Comparison of ENCODE assay signal across 8 mouse cellular contexts in the genomic region with DNA sequence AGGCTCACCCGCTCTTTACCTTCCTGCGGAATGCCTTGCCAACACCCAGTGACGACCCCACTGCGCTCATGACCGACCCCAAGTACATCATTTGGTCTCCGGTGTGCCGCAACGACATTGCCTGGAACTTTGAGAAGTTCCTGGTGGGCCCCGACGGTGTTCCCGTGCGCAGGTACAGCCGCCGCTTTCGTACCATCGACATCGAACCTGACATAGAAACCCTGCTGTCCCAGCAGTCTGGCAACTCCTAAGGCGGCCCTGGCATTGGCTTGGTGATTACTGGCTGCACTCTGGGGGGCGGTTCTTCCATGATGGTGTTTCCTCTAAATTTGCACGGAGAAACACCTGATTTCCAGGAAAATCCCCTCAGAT. TPM values are rescaled to one million over a fixed set of nuclear protein-coding genes. Genes with fewer than 3 reads are reported as not detected.
DNase-seq lines count a peak whose midpoint lies in the region; ATAC-seq lines count a peak whose summit lies in the region.

No protein-coding gene starts in this region.

- H3K27me3 ChIP-seq in heart, embryonic 13.5 days (replicated peaks) = no peaks in the 10 kb centered on the region
- H3K27me3 ChIP-seq in limb, embryonic 11.5 days (ENCODE audit: control insufficient read depth, insufficient read depth, low read length) = no peaks in the 10 kb centered on the region
- no peaks in the 10 kb centered on the region for H3K27me3 ChIP-seq in midbrain, embryonic 16.5 days (ENCODE audit: control insufficient read depth, insufficient read depth, low read depth, low read length)

- H3K36me3 ChIP-seq in heart, embryonic 13.5 days = peaks cover 28% of the 10 kb centered on the region
- H3K36me3 ChIP-seq in limb, embryonic 11.5 days (ENCODE audit: control insufficient read depth, insufficient read depth, low read length) = peaks cover 6% of the 10 kb centered on the region
- peaks cover 5% of the 10 kb centered on the region for H3K36me3 ChIP-seq in midbrain, embryonic 16.5 days (ENCODE audit: control insufficient read depth, insufficient read depth, low read length)

- peaks cover 37% of the 10 kb centered on the region for H3K4me1 ChIP-seq in heart, embryonic 13.5 days
- H3K4me1 ChIP-seq in limb, embryonic 11.5 days (ENCODE audit: control insufficient read depth, insufficient read depth, low read length) = no peaks in the 10 kb centered on the region
- H3K4me1 ChIP-seq in midbrain, embryonic 16.5 days (ENCODE audit: control insufficient read depth, insufficient read depth, low read length) = peaks cover 13% of the 10 kb centered on the region

- peak overlapping the region; percentile 87 for H3K4me3 ChIP-seq in heart, embryonic 13.5 days
- peak overlapping the region; percentile 74 for H3K4me3 ChIP-seq in limb, embryonic 11.5 days (ENCODE audit: low read depth, low read length)
- H3K4me3 ChIP-seq in midbrain, embryonic 16.5 days (ENCODE audit: low read depth, low read length) = peak overlapping the region; percentile 56

- H3K9me3 ChIP-seq in heart, embryonic 13.5 days = no peaks in the 10 kb centered on the region
- no peaks in the 10 kb centered on the region for H3K9me3 ChIP-seq in limb, embryonic 11.5 days (ENCODE audit: control insufficient read depth, low read length)
- no peaks in the 10 kb centered on the region for H3K9me3 ChIP-seq in midbrain, embryonic 16.5 days (replicated peaks; ENCODE audit: control insufficient read depth, low read length, poor library complexity, severe bottlenecking)

- H3K4me2 ChIP-seq in heart, embryonic 13.5 days = peak overlapping the region; percentile 87
- peak overlapping the region; percentile 74 for H3K4me2 ChIP-seq in limb, embryonic 11.5 days (ENCODE audit: low read depth, severe bottlenecking)
- H3K4me2 ChIP-seq in midbrain, embryonic 16.5 days (ENCODE audit: low read length) = peak overlapping the region; percentile 62

- peak overlapping the region; percentile 97 for H3K27ac ChIP-seq in heart, embryonic 13.5 days (replicated peaks)
- peak overlapping the region; percentile 93 for H3K27ac ChIP-seq in limb, embryonic 11.5 days (replicated peaks; ENCODE audit: low read depth, low read length)
- no peak overlapping the region for H3K27ac ChIP-seq in midbrain, embryonic 16.5 days (ENCODE audit: low read length)

- peak; percentile 13 to 18 for DNase-seq in thymus, postnatal 10 days (ENCODE audit: low spot score in 2 of 2)
- no peak for DNase-seq in thymus, adult 18-20 months
- peak; percentile 49 for DNase-seq in cerebellum, adult 9-11 months
- DNase-seq in limb, embryonic 11.5 days (ENCODE audit: low spot score) = peak; percentile 41
- DNase-seq in frontal cortex, postnatal 14 days (ENCODE audit: low spot score in 2 of 2) = no peak

- WGBS in heart, embryonic 13.5 days = 7% methylated on average over 20 of the region's 20 CpGs
- WGBS in limb, embryonic 11.5 days = 10% methylated on average over 20 of the region's 20 CpGs
- 20% methylated on average over 20 of the region's 20 CpGs for WGBS in midbrain, embryonic 16.5 days

- H3K9ac ChIP-seq in heart, embryonic 13.5 days = peak overlapping the region; percentile 97
- peak overlapping the region; percentile 95 for H3K9ac ChIP-seq in limb, embryonic 11.5 days (ENCODE audit: low read length)
- H3K9ac ChIP-seq in midbrain, embryonic 16.5 days (ENCODE audit: low read depth, low read length) = peak overlapping the region; percentile 76

- no peak for ATAC-seq in heart, embryonic 13.5 days (ENCODE audit: extremely low read depth, insufficient number of reproducible peaks, low FRiP score, low TSS enrichment)
- no peak for ATAC-seq in limb, embryonic 11.5 days (ENCODE audit: insufficient number of reproducible peaks, low FRiP score, low TSS enrichment, low read depth)
- ATAC-seq in midbrain, embryonic 16.5 days = no peak
- ATAC-seq in erythroid progenitor cell, adult 5-6 weeks (replicated peaks; ENCODE audit: low FRiP score, poor library complexity, severe bottlenecking) = no peak

RNA-seq across cellular contexts. Expression of a gene that starts 1.2 kb away (rescaled TPM):
- 825 and 854 TPM in 2 replicates for polyA plus RNA-seq in heart, embryonic 13.5 days (2015; fragmentation: Nextera tagmentation; extraction: Ambion mirVana)
- polyA plus RNA-seq in limb, embryonic 11.5 days (2014; fragmentation: Nextera tagmentation; extraction: Ambion mirVana) = 798 and 887 TPM in 2 replicates
- 434 and 456 TPM in 2 replicates for polyA plus RNA-seq in midbrain, embryonic 16.5 days (2015; fragmentation: Nextera tagmentation; extraction: Ambion mirVana)
- total RNA-seq in erythroid progenitor cell, adult 5-6 weeks (2015; ENCODE audit: low replicate concordance) = 4,218 and 4,387 TPM in 2 replicates
- total RNA-seq in erythroid progenitor cell, adult 5-6 weeks (2017; ENCODE audit: low replicate concordance) = 2,703 and 2,741 TPM in 2 replicates

RNA-seq across cellular contexts. Expression of a gene that starts 7.8 kb away (rescaled TPM):
- polyA plus RNA-seq in heart, embryonic 13.5 days (2015; fragmentation: Nextera tagmentation; extraction: Ambion mirVana) = 80.6 and 86.7 TPM in 2 replicates
- polyA plus RNA-seq in limb, embryonic 11.5 days (2014; fragmentation: Nextera tagmentation; extraction: Ambion mirVana) = 130 and 133 TPM in 2 replicates
- polyA plus RNA-seq in midbrain, embryonic 16.5 days (2015; fragmentation: Nextera tagmentation; extraction: Ambion mirVana) = 126 and 142 TPM in 2 replicates
- 162 and 251 TPM in 2 replicates for total RNA-seq in erythroid progenitor cell, adult 5-6 weeks (2015; ENCODE audit: low replicate concordance)
- 123 and 148 TPM in 2 replicates for total RNA-seq in erythroid progenitor cell, adult 5-6 weeks (2017; ENCODE audit: low replicate concordance)

RNA-seq across cellular contexts. Expression of a gene that starts 33.9 kb away (rescaled TPM):
- 31.2 and 32.6 TPM in 2 replicates for polyA plus RNA-seq in heart, embryonic 13.5 days (2015; fragmentation: Nextera tagmentation; extraction: Ambion mirVana)
- polyA plus RNA-seq in limb, embryonic 11.5 days (2014; fragmentation: Nextera tagmentation; extraction: Ambion mirVana) = 14.8 and 15.8 TPM in 2 replicates
- 47.9 and 49.2 TPM in 2 replicates for polyA plus RNA-seq in midbrain, embryonic 16.5 days (2015; fragmentation: Nextera tagmentation; extraction: Ambion mirVana)
- 5.9 and 11.5 TPM in 2 replicates for total RNA-seq in erythroid progenitor cell, adult 5-6 weeks (2015; ENCODE audit: low replicate concordance)
- 2.3 and 2.4 TPM in 2 replicates for total RNA-seq in erythroid progenitor cell, adult 5-6 weeks (2017; ENCODE audit: low replicate concordance)

RNA-seq across cellular contexts. Expression of a gene that starts 33.9 kb away (rescaled TPM):
- 332 and 341 TPM in 2 replicates for polyA plus RNA-seq in heart, embryonic 13.5 days (2015; fragmentation: Nextera tagmentation; extraction: Ambion mirVana)
- polyA plus RNA-seq in limb, embryonic 11.5 days (2014; fragmentation: Nextera tagmentation; extraction: Ambion mirVana) = 249 and 319 TPM in 2 replicates
- 273 and 286 TPM in 2 replicates for polyA plus RNA-seq in midbrain, embryonic 16.5 days (2015; fragmentation: Nextera tagmentation; extraction: Ambion mirVana)
- total RNA-seq in erythroid progenitor cell, adult 5-6 weeks (2015; ENCODE audit: low replicate concordance) = 157 and 175 TPM in 2 replicates
- total RNA-seq in erythroid progenitor cell, adult 5-6 weeks (2017; ENCODE audit: low replicate concordance) = 253 and 313 TPM in 2 replicates

RNA-seq across cellular contexts. Expression of a gene that starts 43.2 kb away (rescaled TPM):
- 10.9 and 12.9 TPM in 2 replicates for polyA plus RNA-seq in heart, embryonic 13.5 days (2015; fragmentation: Nextera tagmentation; extraction: Ambion mirVana)
- 15.9 and 20.5 TPM in 2 replicates for polyA plus RNA-seq in limb, embryonic 11.5 days (2014; fragmentation: Nextera tagmentation; extraction: Ambion mirVana)
- polyA plus RNA-seq in midbrain, embryonic 16.5 days (2015; fragmentation: Nextera tagmentation; extraction: Ambion mirVana) = 30.2 and 33.6 TPM in 2 replicates
- not detected in 2 replicates for total RNA-seq in erythroid progenitor cell, adult 5-6 weeks (2015; ENCODE audit: low replicate concordance)
- not detected in 2 replicates for total RNA-seq in erythroid progenitor cell, adult 5-6 weeks (2017; ENCODE audit: low replicate concordance)

Comparison
In these comparisons a context has a peak if more than half of its experiments do, and no peak if none do; other contexts are left out.
1. DNase-seq: peak in thymus, postnatal 10 days (2 of 2), cerebellum, adult 9-11 months (single experiment) and limb, embryonic 11.5 days (single experiment); none in thymus, adult 18-20 months (0 of 2) and frontal cortex, postnatal 14 days (0 of 2).
2. Peak in every context shown above with its lines, with median percentiles within 50 percentile points of each other: H3K4me2 ChIP-seq, H3K4me3 ChIP-seq and H3K9ac ChIP-seq.